Mouse (Mus musculus) small intestine, adult 2 months (tissue): ENCODE measurements around the gene Sema6d.

Experiments used
- CTCF ChIP-seq: fragments of 200-500 bp; IDR thresholded peaks from 2 replicates; pipeline ENCODE4 v1.5.1; 2012; ENCODE audit warnings: low read depth, mild to moderate bottlenecking, control low read depth, inconsistent platforms, low read length, moderate library complexity, mixed read lengths; ENCODE audit not compliant: insufficient replicate concordance, insufficient read length; ENCODE audit errors: extremely low read depth
- POLR2A ChIP-seq: fragments of 200-500 bp; IDR thresholded peaks from 2 replicates; pipeline ENCODE4 v1.6.1; 2012; ENCODE audit warnings: low read depth, mild to moderate bottlenecking, control low read depth, inconsistent platforms, low read length, moderate library complexity

DNA sequence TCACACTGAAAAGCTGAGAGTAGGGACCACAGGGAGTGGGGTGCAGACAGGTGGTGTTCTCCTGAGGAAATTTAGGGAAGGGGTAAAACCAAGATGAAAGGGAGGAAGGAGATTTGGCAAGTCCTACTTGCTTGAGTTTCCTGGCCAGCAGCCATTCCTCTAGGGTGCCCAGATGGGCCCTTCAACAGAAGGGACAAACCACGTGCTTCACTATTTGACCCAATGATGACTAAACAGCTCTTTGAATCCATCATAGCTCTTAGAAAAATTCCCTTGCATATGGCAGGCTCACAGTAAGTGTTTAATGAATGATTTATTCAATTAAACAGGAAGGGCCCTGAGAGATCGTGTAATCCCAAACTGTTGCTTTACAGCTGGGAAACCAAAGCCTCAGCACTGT is 41.1 kb downstream of the Sema6d start:
- TF ChIP-seq POLR2A (no peak), CTCF (no peak)
